Comparison of ENCODE assay signal across 10 mouse cellular contexts in genomic region chr12:99153664-99154063, GRCm38 (mm10).
DNase-seq lines count a peak whose midpoint lies in the region; ATAC-seq lines count a peak whose summit lies in the region.
"Had no signal": no experiment of that assay in that cellular context is flagged by ENCODE, and none has a peak within 500 bp of the region (broad histone marks: within the 10 kb centered on the region; RNA-seq: fewer than 3 reads in every experiment).

No protein-coding gene starts in this region.

- no peaks in the 10 kb centered on the region for H3K27me3 ChIP-seq in heart, embryonic 15.5 days
- no peaks in the 10 kb centered on the region for H3K27me3 ChIP-seq in hindbrain, embryonic 16.5 days (replicated peaks; ENCODE audit: control insufficient read depth, insufficient read depth, low read length)
- H3K27me3 ChIP-seq in neural tube, embryonic 11.5 days (ENCODE audit: control insufficient read depth, insufficient read depth, low read length), result no peaks in the 10 kb centered on the region
- H3K27me3 ChIP-seq: embryonic facial prominence, embryonic 15.5 days; liver, embryonic 15.5 days had no signal

- ATAC-seq in heart, embryonic 15.5 days (replicated peaks; ENCODE audit: insufficient number of reproducible peaks, insufficient read depth, low FRiP score, low read depth), result no peak
- ATAC-seq in hindbrain, embryonic 16.5 days, result peak; percentile 78
- ATAC-seq in neural tube, embryonic 11.5 days (ENCODE audit: insufficient read depth, low FRiP score, low TSS enrichment), result no peak

- WGBS in heart, embryonic 15.5 days, result 54% methylated on average over 10 of the region's 10 CpGs
- WGBS in hindbrain, embryonic 16.5 days, result 19% methylated on average over 10 of the region's 10 CpGs
- 34% methylated on average over 10 of the region's 10 CpGs for WGBS in neural tube, embryonic 11.5 days

- H3K4me1 ChIP-seq in heart, embryonic 15.5 days (replicated peaks), result peaks cover 5% of the 10 kb centered on the region
- H3K4me1 ChIP-seq in hindbrain, embryonic 16.5 days (ENCODE audit: control insufficient read depth, insufficient read depth, low read depth, low read length), result peaks cover 7% of the 10 kb centered on the region; the same call in 1 of the 2 replicates
- H3K4me1 ChIP-seq in neural tube, embryonic 11.5 days (ENCODE audit: control insufficient read depth, insufficient read depth, low read length), result peaks cover 3% of the 10 kb centered on the region; the same call in 1 of the 2 replicates
- H3K4me1 ChIP-seq: embryonic facial prominence, embryonic 15.5 days; liver, embryonic 15.5 days had no signal

- intact Hi-C loops in heart, postnatal 14 days (cut with DNase I), result loop anchor here (5.0 kb wide), 1 partner anchor 56 kb away; no protein-coding TSS in a partner anchor

- no peak for DNase-seq in heart, postnatal 14 days
- peak; percentile 63 for DNase-seq in cerebellum, adult 8-10 months
- peak; percentile 71 for DNase-seq in neural tube, embryonic 11.5 days (ENCODE audit: low spot score)
- no peak for DNase-seq in spleen, postnatal 36 days (ENCODE audit: low spot score in 2 of 2)
- no peak for DNase-seq in gastrocnemius, adult 8-10 months (ENCODE audit: low spot score in 2 of 2)
- DNase-seq in gastrocnemius, postnatal 10 days, result no peak

- H3K9me3 ChIP-seq in heart, embryonic 15.5 days (replicated peaks), result no peaks in the 10 kb centered on the region
- H3K9me3 ChIP-seq in hindbrain, embryonic 16.5 days (ENCODE audit: control insufficient read depth, low read length), result no peaks in the 10 kb centered on the region
- H3K9me3 ChIP-seq in neural tube, embryonic 11.5 days (ENCODE audit: control insufficient read depth, low read length), result no peaks in the 10 kb centered on the region
- H3K9me3 ChIP-seq: embryonic facial prominence, embryonic 15.5 days; liver, embryonic 15.5 days had no signal

- no peak overlapping the region for H3K27ac ChIP-seq in heart, embryonic 15.5 days
- no peak overlapping the region for H3K27ac ChIP-seq in hindbrain, embryonic 16.5 days (ENCODE audit: low read depth, low read length)
- 0 out of 2 replicates have a peak overlapping the region, but pooled peaks have one; percentile 17 for H3K27ac ChIP-seq in neural tube, embryonic 11.5 days (ENCODE audit: low read depth, low read length)
- H3K27ac ChIP-seq: embryonic facial prominence, embryonic 15.5 days; liver, embryonic 15.5 days had no signal

- H3K36me3 ChIP-seq in heart, embryonic 15.5 days, result no peaks in the 10 kb centered on the region
- no peaks in the 10 kb centered on the region for H3K36me3 ChIP-seq in hindbrain, embryonic 16.5 days (ENCODE audit: control insufficient read depth, insufficient read depth, low read length)
- no peaks in the 10 kb centered on the region for H3K36me3 ChIP-seq in neural tube, embryonic 11.5 days (ENCODE audit: control insufficient read depth, insufficient read depth, low read length)
- H3K36me3 ChIP-seq: embryonic facial prominence, embryonic 15.5 days; liver, embryonic 15.5 days had no signal

- H3K4me3 ChIP-seq in heart, embryonic 15.5 days, result no peak overlapping the region
- no peak overlapping the region for H3K4me3 ChIP-seq in hindbrain, embryonic 16.5 days (ENCODE audit: low read length)
- H3K4me3 ChIP-seq in neural tube, embryonic 11.5 days (ENCODE audit: low read depth, low read length), result no peak overlapping the region
- H3K4me3 ChIP-seq: embryonic facial prominence, embryonic 15.5 days; liver, embryonic 15.5 days had no signal

- 0 out of 2 replicates have a peak overlapping the region, but pooled peaks have one; percentile 13 for H3K4me2 ChIP-seq in heart, embryonic 15.5 days
- peak overlapping the region; percentile 34 for H3K4me2 ChIP-seq in hindbrain, embryonic 16.5 days (ENCODE audit: low read length)
- no peak overlapping the region for H3K4me2 ChIP-seq in neural tube, embryonic 11.5 days (ENCODE audit: low read depth)
- H3K4me2 ChIP-seq: embryonic facial prominence, embryonic 15.5 days; liver, embryonic 15.5 days had no signal

- 0 out of 2 replicates have a peak overlapping the region, but pooled peaks have one; percentile 17 for H3K9ac ChIP-seq in heart, embryonic 15.5 days
- H3K9ac ChIP-seq in hindbrain, embryonic 16.5 days (ENCODE audit: low read depth, low read length), result 0 out of 2 replicates have a peak overlapping the region, but pooled peaks have one; percentile 1
- no peak overlapping the region for H3K9ac ChIP-seq in neural tube, embryonic 11.5 days (ENCODE audit: low read length)
- H3K9ac ChIP-seq: embryonic facial prominence, embryonic 15.5 days; liver, embryonic 15.5 days had no signal

Comparison
In these comparisons a context has a peak if more than half of its experiments do, and no peak if none do; other contexts are left out.
1. DNase-seq: peak in cerebellum, adult 8-10 months (single experiment) and neural tube, embryonic 11.5 days (single experiment); none in heart, postnatal 14 days (0 of 2), spleen, postnatal 36 days (0 of 2), gastrocnemius, adult 8-10 months (0 of 2) and gastrocnemius, postnatal 10 days (single experiment).